Mouse (Mus musculus) spleen, adult 2 months (tissue): ENCODE data around the gene Ctnna3.

Source experiments
- CTCF ChIP-seq: fragments of 200-500 bp; IDR thresholded peaks from 2 replicates; pipeline ENCODE4 v1.5.1; 2011; ENCODE audit warnings: mild to moderate bottlenecking, inconsistent platforms; ENCODE audit not compliant: insufficient read depth, insufficient read length, insufficient replicate concordance; ENCODE audit errors: extremely low read depth
- POLR2A ChIP-seq: fragments of 200-500 bp; IDR thresholded peaks from 2 replicates; pipeline ENCODE4 v1.6.1; 2011; ENCODE audit warnings: low read depth, low read length, inconsistent platforms

- no peak for TF ChIP-seq POLR2A
- no peak for TF ChIP-seq CTCF
Measured at GRCm38 (mm10) chr10:63429380-63429779, 518 bp upstream of the Ctnna3 start.
